Mouse (Mus musculus) granulocyte monocyte progenitor cell, adult 5-6 weeks (primary cell): ENCODE results near the gene Rgs6. TPM values are rescaled to one million over a fixed set of nuclear protein-coding genes. Genes with fewer than 3 reads are reported as not detected.

ENCODE experiments used
- ATAC-seq: replicated peaks from 2 replicates; pipeline ENCODE4 v1.8.0; 2016; ENCODE audit warnings: mild to moderate bottlenecking, moderate TSS enrichment, inconsistent platforms; ENCODE audit not compliant: poor library complexity, severe bottlenecking
- total RNA-seq, 2 experiments: library from RNA; stranded (forward) in 1 of 2; stranded (reverse) in 1 of 2; fragments of 200-712, 200-1000 nt in 1 of 2; fragments of >200 nt in 1 of 2; fragmentation: Nextera tagmentation in 1 of 2; gene quantifications; 2 replicates each; pipeline ENCODE4 v1.2.3; 2014 to 2017

Gene Rgs6
- total RNA-seq, 2 experiments from 2014 or later, result not detected

GRCm38 (mm10) chr12:82838544-82838943, 250.5 kb downstream of the Rgs6 start:
- ATAC-seq, result no peak

- no peak for ATAC-seq
Measured at GRCm38 (mm10) chr12:82841566-82841965, 253.5 kb downstream of the Rgs6 start.

GRCm38 (mm10) chr12:82848304-82848872, 260.3 kb downstream of the Rgs6 start:
- no peak for ATAC-seq

GRCm38 (mm10) chr12:82854902-82855301, 266.8 kb downstream of the Rgs6 start:
- no peak for ATAC-seq

- ATAC-seq, result no peak
Measured at GRCm38 (mm10) chr12:82855333-82856107, 267.4 kb downstream of the Rgs6 start.

GRCm38 (mm10) chr12:82865686-82866085, 277.6 kb downstream of the Rgs6 start:
- no peak for ATAC-seq

- ATAC-seq, result no peak
Measured at GRCm38 (mm10) chr12:82880711-82881110, 292.6 kb downstream of the Rgs6 start.

- ATAC-seq, result no peak
Measured at GRCm38 (mm10) chr12:82883079-82883478, 295.0 kb downstream of the Rgs6 start.

GRCm38 (mm10) chr12:82894971-82895838, 307.1 kb downstream of the Rgs6 start:
- ATAC-seq, result no peak

- ATAC-seq, result no peak
Measured at GRCm38 (mm10) chr12:82905773-82906172, 317.7 kb downstream of the Rgs6 start.

- no peak for ATAC-seq
Measured at GRCm38 (mm10) chr12:82910846-82911245, 322.8 kb downstream of the Rgs6 start.

- ATAC-seq, result no peak
Measured at GRCm38 (mm10) chr12:82914127-82914526, 326.0 kb downstream of the Rgs6 start.

GRCm38 (mm10) chr12:82920146-82920545, 332.1 kb downstream of the Rgs6 start:
- no peak for ATAC-seq

GRCm38 (mm10) chr12:82921287-82922015, 333.4 kb downstream of the Rgs6 start:
- ATAC-seq, result no peak

GRCm38 (mm10) chr12:82922856-82923506, 334.9 kb downstream of the Rgs6 start:
- no peak for ATAC-seq

GRCm38 (mm10) chr12:82932706-82933461, 344.8 kb downstream of the Rgs6 start:
- ATAC-seq, result no peak

GRCm38 (mm10) chr12:82935121-82935762, 347.1 kb downstream of the Rgs6 start:
- ATAC-seq, result no peak

GRCm38 (mm10) chr12:82935767-82936166, 347.7 kb downstream of the Rgs6 start:
- no peak for ATAC-seq

GRCm38 (mm10) chr12:82940461-82940860, 352.4 kb downstream of the Rgs6 start:
- no peak for ATAC-seq
